Mouse (Mus musculus): ENCODE measurements around the gene A1bg. TPM values are rescaled to one million over a fixed set of nuclear protein-coding genes. Genes with fewer than 3 reads are reported as not detected.
A peak's percentile ranks its signal among the peaks of the same experiment; 100 is the strongest.

A1bg gene
- polyA plus RNA-seq, 1 experiment from 2014 or later = not detected

GRCm38 (mm10) chr15:60888724-60889123, 34.1 kb downstream of the A1bg start:
- Histone ChIP-seq H3K4me1 (ENCODE audit: control insufficient read depth, insufficient read depth, low read length) (no peaks in the 10 kb centered on the region), H3K9ac (replicated peaks; ENCODE audit: low read depth, low read length) (no peak overlapping the region), H3K4me3 (ENCODE audit: low read depth, low read length) (no peak overlapping the region), H3K27ac (ENCODE audit: low read depth, low read length) (no peak overlapping the region), H3K4me2 (ENCODE audit: low read depth, low read length) (no peak overlapping the region), H3K36me3 (ENCODE audit: control insufficient read depth, insufficient read depth, low read length) (no peaks in the 10 kb centered on the region), H3K27me3 (ENCODE audit: control insufficient read depth, insufficient read depth, low read length) (no peaks in the 10 kb centered on the region), H3K9me3 (ENCODE audit: control insufficient read depth, low read length) (no peaks in the 10 kb centered on the region)
- WGBS = 85% methylated on average over 2 of the region's 2 CpGs
- ATAC-seq (ENCODE audit: low read depth) = no peak

GRCm38 (mm10) chr15:60875721-60876120, 47.1 kb downstream of the A1bg start:
- H3K4me1 ChIP-seq (ENCODE audit: control insufficient read depth, insufficient read depth, low read length) = no peaks in the 10 kb centered on the region
- no peaks in the 10 kb centered on the region for H3K9me3 ChIP-seq (ENCODE audit: control insufficient read depth, low read length)
- H3K9ac ChIP-seq (replicated peaks; ENCODE audit: low read depth, low read length) = no peak overlapping the region
- no peak overlapping the region for H3K4me2 ChIP-seq (ENCODE audit: low read depth, low read length)
- H3K27me3 ChIP-seq (ENCODE audit: control insufficient read depth, insufficient read depth, low read length) = no peaks in the 10 kb centered on the region
- no peak overlapping the region for H3K4me3 ChIP-seq (ENCODE audit: low read depth, low read length)
- no peaks in the 10 kb centered on the region for H3K36me3 ChIP-seq (ENCODE audit: control insufficient read depth, insufficient read depth, low read length)
- no peak overlapping the region for H3K27ac ChIP-seq (ENCODE audit: low read depth, low read length)
- ATAC-seq (ENCODE audit: low read depth) = no peak
- WGBS = 87% methylated on average over 6 of the region's 6 CpGs

GRCm38 (mm10) chr15:60862417-60862816, 60.4 kb downstream of the A1bg start:
- WGBS = 82% methylated on average over 3 of the region's 3 CpGs
- Histone ChIP-seq H3K27ac (ENCODE audit: low read depth, low read length) (no peak overlapping the region), H3K27me3 (ENCODE audit: control insufficient read depth, insufficient read depth, low read length) (no peaks in the 10 kb centered on the region), H3K4me2 (ENCODE audit: low read depth, low read length) (no peak overlapping the region), H3K9ac (replicated peaks; ENCODE audit: low read depth, low read length) (no peak overlapping the region), H3K4me3 (ENCODE audit: low read depth, low read length) (no peak overlapping the region), H3K9me3 (ENCODE audit: control insufficient read depth, low read length) (no peaks in the 10 kb centered on the region), H3K4me1 (ENCODE audit: control insufficient read depth, insufficient read depth, low read length) (no peaks in the 10 kb centered on the region), H3K36me3 (ENCODE audit: control insufficient read depth, insufficient read depth, low read length) (no peaks in the 10 kb centered on the region)
- no peak for ATAC-seq (ENCODE audit: low read depth)

- Histone ChIP-seq H3K9me3 (ENCODE audit: control insufficient read depth, low read length) (no peaks in the 10 kb centered on the region), H3K27ac (ENCODE audit: low read depth, low read length) (no peak overlapping the region), H3K9ac (replicated peaks; ENCODE audit: low read depth, low read length) (no peak overlapping the region), H3K4me3 (ENCODE audit: low read depth, low read length) (no peak overlapping the region), H3K36me3 (ENCODE audit: control insufficient read depth, insufficient read depth, low read length) (no peaks in the 10 kb centered on the region), H3K4me1 (ENCODE audit: control insufficient read depth, insufficient read depth, low read length) (peaks cover 2% of the 10 kb centered on the region; the same call in 1 of the 2 replicates), H3K4me2 (ENCODE audit: low read depth, low read length) (no peak overlapping the region), H3K27me3 (ENCODE audit: control insufficient read depth, insufficient read depth, low read length) (no peaks in the 10 kb centered on the region)
- no peak for ATAC-seq (ENCODE audit: low read depth)
- WGBS = 77% methylated on average over 1 of the region's 1 CpGs
Observed at GRCm38 (mm10) chr15:60855112-60855511, 67.7 kb downstream of the A1bg start.

GRCm38 (mm10) chr15:60854151-60854550, 68.7 kb downstream of the A1bg start:
- no peaks in the 10 kb centered on the region for H3K27me3 ChIP-seq (ENCODE audit: control insufficient read depth, insufficient read depth, low read length)
- WGBS = 87% methylated on average over 4 of the region's 4 CpGs
- no peak overlapping the region for H3K9ac ChIP-seq (replicated peaks; ENCODE audit: low read depth, low read length)
- no peak for ATAC-seq (ENCODE audit: low read depth)
- H3K4me2 ChIP-seq (ENCODE audit: low read depth, low read length) = no peak overlapping the region
- no peak overlapping the region for H3K27ac ChIP-seq (ENCODE audit: low read depth, low read length)
- peaks cover 2% of the 10 kb centered on the region; the same call in 1 of the 2 replicates for H3K4me1 ChIP-seq (ENCODE audit: control insufficient read depth, insufficient read depth, low read length)
- H3K9me3 ChIP-seq (ENCODE audit: control insufficient read depth, low read length) = no peaks in the 10 kb centered on the region
- H3K4me3 ChIP-seq (ENCODE audit: low read depth, low read length) = no peak overlapping the region
- H3K36me3 ChIP-seq (ENCODE audit: control insufficient read depth, insufficient read depth, low read length) = no peaks in the 10 kb centered on the region

- peak; percentile 78 for ATAC-seq (ENCODE audit: low read depth)
- no peak within 1 kb of the TSS for H3K4me2 ChIP-seq (ENCODE audit: low read depth, low read length)
- H3K9me3 ChIP-seq (ENCODE audit: control insufficient read depth, low read length) = no peaks in the 10 kb centered on the region
- H3K27ac ChIP-seq (ENCODE audit: low read depth, low read length) = no peak within 1 kb of the TSS
- no peak within 1 kb of the TSS for H3K4me3 ChIP-seq (ENCODE audit: low read depth, low read length)
- H3K4me1 ChIP-seq (ENCODE audit: control insufficient read depth, insufficient read depth, low read length) = peaks cover 2% of the 10 kb centered on the region; the same call in 1 of the 2 replicates
- H3K9ac ChIP-seq (replicated peaks; ENCODE audit: low read depth, low read length) = no peak within 1 kb of the TSS
- 35% methylated on average over 17 of the region's 17 CpGs for WGBS
- H3K36me3 ChIP-seq (ENCODE audit: control insufficient read depth, insufficient read depth, low read length) = no peaks in the 10 kb centered on the region
- no peaks in the 10 kb centered on the region for H3K27me3 ChIP-seq (ENCODE audit: control insufficient read depth, insufficient read depth, low read length)
Observed at GRCm38 (mm10) chr15:60853231-60853999, 69.4 kb downstream of the A1bg start, which contains the start of gene Fam84b. TSS of gene Fam84b (minus strand) at chr15:60853778.

GRCm38 (mm10) chr15:60848630-60849029, 74.2 kb downstream of the A1bg start:
- Histone ChIP-seq H3K4me3 (ENCODE audit: low read depth, low read length) (no peak overlapping the region), H3K27me3 (ENCODE audit: control insufficient read depth, insufficient read depth, low read length) (no peaks in the 10 kb centered on the region), H3K27ac (ENCODE audit: low read depth, low read length) (no peak overlapping the region), H3K4me1 (ENCODE audit: control insufficient read depth, insufficient read depth, low read length) (peaks cover 2% of the 10 kb centered on the region; the same call in 1 of the 2 replicates), H3K9me3 (ENCODE audit: control insufficient read depth, low read length) (no peaks in the 10 kb centered on the region), H3K36me3 (ENCODE audit: control insufficient read depth, insufficient read depth, low read length) (no peaks in the 10 kb centered on the region), H3K9ac (replicated peaks; ENCODE audit: low read depth, low read length) (no peak overlapping the region), H3K4me2 (ENCODE audit: low read depth, low read length) (no peak overlapping the region)
- ATAC-seq (ENCODE audit: low read depth) = no peak
- WGBS = 68% methylated on average over 3 of the region's 3 CpGs

Other genes with a start within 250 kb of the A1bg start
- gene Fam84b, start 69.2 kb downstream of the A1bg start, polyA plus RNA-seq (2014; fragmentation: Nextera tagmentation; extraction: Ambion mirVana) = 7.0 and 8.4 TPM in 2 replicates

Measured in neural tube, embryonic 14.5 days (tissue).